Mouse (Mus musculus) T-cell, adult 2 months (primary cell): ENCODE measurements around the gene Pcna.
"Not testable (repeated sequence)": the region's sequence is repeated elsewhere in the genome, so short reads cannot be mapped to it uniquely, and the experiment has no call there.

ENCODE experiments used
- DNase-seq: peaks from one replicate; pipeline ENCODE4 v3.0.0; 2022; ENCODE audit warnings: low spot score

Pcna gene

GRCm38 (mm10) chr2:132276249-132276648, 23.1 kb upstream of the Pcna start:
- DNase-seq: no peak

- DNase-seq: no peak
Observed at GRCm38 (mm10) chr2:132275527-132275926, 22.4 kb upstream of the Pcna start.

GRCm38 (mm10) chr2:132272694-132273389, 19.7 kb upstream of the Pcna start:
- DNase-seq: no peak

GRCm38 (mm10) chr2:132270331-132270951, 17.3 kb upstream of the Pcna start:
- no peak for DNase-seq

- DNase-seq: peak; percentile 18
Observed at GRCm38 (mm10) chr2:132269217-132269616, 16.1 kb upstream of the Pcna start.

- DNase-seq: no peak
Observed at GRCm38 (mm10) chr2:132266086-132266485, 13.0 kb upstream of the Pcna start.

- DNase-seq: no peak
Observed at GRCm38 (mm10) chr2:132265196-132265595, 12.1 kb upstream of the Pcna start.

- DNase-seq: no peak
Observed at GRCm38 (mm10) chr2:132264266-132264710, 11.2 kb upstream of the Pcna start.

- peak; percentile 77 for DNase-seq
Observed at GRCm38 (mm10) chr2:132263421-132264265, 10.5 kb upstream of the Pcna start.

- peak; percentile 99 for DNase-seq
Observed at GRCm38 (mm10) chr2:132262879-132263398, 9.8 kb upstream of the Pcna start, which contains the start of gene Cds2. Cds2 (plus strand) TSS chr2:132263148.

GRCm38 (mm10) chr2:132262175-132262574, 9.1 kb upstream of the Pcna start:
- DNase-seq: peak; percentile 20

- no peak for DNase-seq
Observed at GRCm38 (mm10) chr2:132260601-132261000, 7.5 kb upstream of the Pcna start.

- DNase-seq: no peak
Observed at GRCm38 (mm10) chr2:132257350-132258068, 4.4 kb upstream of the Pcna start.

- no peak for DNase-seq
Observed at GRCm38 (mm10) chr2:132253603-132254002, 489 bp upstream of the Pcna start.

- no peak for DNase-seq
Observed at GRCm38 (mm10) chr2:132251911-132252310, 1.2 kb downstream of the Pcna start.

- DNase-seq: peak; percentile 96
Observed at GRCm38 (mm10) chr2:132247539-132248313, 5.4 kb downstream of the Pcna start, which contains the start of gene Tmem230. Tmem230 (minus strand) TSS chr2:132247807.

GRCm38 (mm10) chr2:132243370-132243769, 9.7 kb downstream of the Pcna start:
- DNase-seq: no peak

GRCm38 (mm10) chr2:132240457-132240856, 12.7 kb downstream of the Pcna start:
- not testable (repeated sequence) for DNase-seq

GRCm38 (mm10) chr2:132239434-132239833, 13.7 kb downstream of the Pcna start:
- not testable (repeated sequence) for DNase-seq

- DNase-seq: no peak
Observed at GRCm38 (mm10) chr2:132235975-132236374, 17.1 kb downstream of the Pcna start.

GRCm38 (mm10) chr2:132235291-132235690, 17.8 kb downstream of the Pcna start:
- no peak for DNase-seq
